Mouse (Mus musculus): Measurements from ENCODE around the gene Wscd2. TPM values are rescaled to one million over a fixed set of nuclear protein-coding genes. Genes with fewer than 3 reads are reported as not detected.

Gene Wscd2
- polyA plus RNA-seq, 1 experiment: 13.5 TPM

DNA sequence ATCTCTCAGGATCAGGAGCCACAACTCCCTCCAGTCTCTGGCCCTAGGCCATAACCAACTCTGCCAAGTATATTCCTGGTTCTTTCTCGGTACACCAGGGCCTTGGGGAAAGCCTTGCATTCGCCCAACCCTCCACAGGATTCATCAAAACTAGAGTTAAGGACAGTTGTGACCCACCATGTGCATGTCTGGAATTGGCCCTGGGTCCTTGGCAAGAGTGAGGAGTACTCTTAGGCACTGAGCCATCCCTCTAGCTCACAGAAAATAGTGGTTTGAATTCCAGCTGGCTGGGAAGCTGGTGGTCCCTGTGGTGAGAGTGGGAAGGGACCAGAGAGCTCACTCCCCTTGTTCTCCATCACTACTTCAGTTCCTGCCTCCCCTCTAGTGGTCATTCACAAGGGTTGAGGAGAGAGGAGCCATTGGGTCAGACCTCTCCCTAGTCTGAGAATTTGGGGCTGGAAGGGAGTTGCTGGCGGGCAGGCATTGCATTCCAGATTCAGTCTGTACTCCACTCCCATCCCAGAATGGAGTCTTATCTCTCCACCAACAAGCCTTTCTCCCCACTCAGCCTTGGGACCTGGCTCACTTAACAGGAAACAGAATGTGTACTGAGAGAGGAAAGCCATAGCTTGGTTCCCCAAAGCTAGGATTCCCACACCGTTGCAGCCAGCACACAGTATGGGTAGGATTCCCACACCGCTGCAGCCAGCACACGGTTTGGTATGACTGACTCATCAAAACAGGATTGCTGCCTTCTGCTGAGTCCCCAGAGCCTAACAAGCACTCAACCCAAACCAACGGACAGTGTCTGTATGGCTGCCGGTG lies 117.0 kb downstream of the Wscd2 start:
- TF ChIP-seq CTCF (IDR thresholded peaks at IDR 0.05; ENCODE audit: borderline replicate concordance, extremely low read depth, insufficient read depth, insufficient read length) (no peak), POLR2A (IDR thresholded peaks at IDR 0.05; ENCODE audit: borderline replicate concordance, extremely low read depth, insufficient read depth, insufficient read length, poor library complexity, severe bottlenecking) (no peak)
- DNase-seq (ENCODE audit: low read depth): no peak

DNA sequence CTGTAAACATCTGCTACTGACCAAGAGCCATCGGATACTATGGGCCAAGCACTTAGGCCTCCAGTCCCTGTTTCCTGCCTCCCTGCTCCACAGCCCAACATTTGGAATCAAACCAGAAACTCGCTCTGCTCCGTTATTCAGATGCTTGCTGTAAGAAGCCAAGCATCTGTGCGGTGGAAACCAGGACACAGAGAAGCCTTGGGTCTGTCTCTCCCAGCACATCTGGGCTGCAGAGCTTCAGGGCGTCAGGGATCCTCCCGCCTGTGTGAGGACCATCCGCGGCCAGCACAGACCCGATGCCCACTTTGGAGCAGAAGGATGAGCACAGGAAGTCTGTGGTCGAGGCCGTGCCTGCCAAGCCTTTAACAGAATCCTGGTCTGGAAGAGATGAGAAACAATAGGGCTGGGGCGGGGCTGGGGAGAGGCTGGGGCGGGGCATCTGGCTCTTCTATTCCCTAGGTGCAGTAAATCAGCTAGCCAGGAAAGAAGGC lies 117.9 kb downstream of the Wscd2 start:
- TF ChIP-seq POLR2A (IDR thresholded peaks at IDR 0.05; ENCODE audit: borderline replicate concordance, extremely low read depth, insufficient read depth, insufficient read length, poor library complexity, severe bottlenecking): no peak
- no peak for TF ChIP-seq CTCF (IDR thresholded peaks at IDR 0.05; ENCODE audit: borderline replicate concordance, extremely low read depth, insufficient read depth, insufficient read length)
- no peak for DNase-seq (ENCODE audit: low read depth)

DNA sequence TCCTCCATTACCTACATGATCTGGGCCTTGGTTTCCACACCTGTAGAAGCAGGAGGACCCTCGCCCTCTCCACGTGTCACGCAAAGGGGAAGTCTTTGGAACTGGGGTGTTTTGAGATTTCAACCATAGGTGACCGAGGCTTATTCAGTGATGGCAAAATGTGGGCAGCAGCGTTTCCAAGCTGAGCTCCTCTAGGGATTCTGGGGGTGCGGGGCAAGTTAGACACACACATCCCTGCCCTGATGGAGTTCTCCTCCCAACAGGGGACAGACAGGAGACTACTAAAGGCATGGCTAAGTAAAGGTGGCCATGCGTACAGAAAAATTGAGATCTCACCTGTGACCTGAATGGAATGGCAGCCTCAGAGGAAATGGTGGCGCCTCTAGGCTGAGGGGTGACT lies 118.4 kb downstream of the Wscd2 start:
- no peak for DNase-seq (ENCODE audit: low read depth)
- TF ChIP-seq POLR2A (IDR thresholded peaks at IDR 0.05; ENCODE audit: borderline replicate concordance, extremely low read depth, insufficient read depth, insufficient read length, poor library complexity, severe bottlenecking) (no peak), CTCF (IDR thresholded peaks at IDR 0.05; ENCODE audit: borderline replicate concordance, extremely low read depth, insufficient read depth, insufficient read length) (no peak)

DNA sequence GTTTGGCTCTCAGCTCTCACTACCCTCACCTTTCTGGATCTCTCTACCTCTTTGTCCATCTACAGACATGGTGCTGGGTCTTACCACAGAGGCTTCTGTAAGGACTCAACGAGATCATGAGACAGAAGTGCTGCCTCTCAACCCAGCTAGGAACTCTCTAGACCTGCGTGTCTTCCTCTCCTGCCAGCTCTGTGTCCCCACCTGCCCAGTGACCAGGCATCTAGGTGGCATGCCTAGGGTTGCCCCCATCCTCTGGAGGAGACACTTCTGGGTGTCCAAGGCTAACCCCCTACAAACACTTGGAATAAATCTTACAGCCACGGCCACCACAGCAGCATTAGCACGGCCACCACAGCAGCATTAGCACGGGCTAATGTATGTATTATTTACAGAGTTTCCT lies 119.8 kb downstream of the Wscd2 start:
- DNase-seq (ENCODE audit: low read depth): no peak
- TF ChIP-seq POLR2A (IDR thresholded peaks at IDR 0.05; ENCODE audit: borderline replicate concordance, extremely low read depth, insufficient read depth, insufficient read length, poor library complexity, severe bottlenecking): no peak
- TF ChIP-seq CTCF (IDR thresholded peaks at IDR 0.05; ENCODE audit: borderline replicate concordance, extremely low read depth, insufficient read depth, insufficient read length): no peak

DNA sequence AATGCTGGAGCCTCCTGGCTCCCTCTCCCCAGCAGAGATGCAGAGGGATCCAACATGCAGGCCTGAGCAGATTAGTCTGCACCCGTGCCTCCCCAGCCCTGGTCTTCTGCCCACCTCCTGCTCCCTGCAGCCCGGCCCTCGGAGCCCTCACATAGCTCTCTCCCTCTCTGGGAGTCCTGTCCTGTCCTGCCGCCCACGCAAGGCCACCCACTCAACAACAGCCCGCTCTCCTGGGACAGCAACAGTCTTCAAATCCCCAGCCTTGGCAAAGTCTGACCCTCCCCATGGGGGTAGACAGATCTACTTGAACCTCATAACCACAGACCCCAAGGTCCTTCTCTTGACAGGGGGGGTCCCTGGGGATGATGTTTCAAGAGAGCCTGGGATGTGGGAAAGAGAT lies 120.4 kb downstream of the Wscd2 start:
- DNase-seq (ENCODE audit: low read depth): no peak
- TF ChIP-seq POLR2A (IDR thresholded peaks at IDR 0.05; ENCODE audit: borderline replicate concordance, extremely low read depth, insufficient read depth, insufficient read length, poor library complexity, severe bottlenecking) (no peak), CTCF (IDR thresholded peaks at IDR 0.05; ENCODE audit: borderline replicate concordance, extremely low read depth, insufficient read depth, insufficient read length) (no peak)

DNA sequence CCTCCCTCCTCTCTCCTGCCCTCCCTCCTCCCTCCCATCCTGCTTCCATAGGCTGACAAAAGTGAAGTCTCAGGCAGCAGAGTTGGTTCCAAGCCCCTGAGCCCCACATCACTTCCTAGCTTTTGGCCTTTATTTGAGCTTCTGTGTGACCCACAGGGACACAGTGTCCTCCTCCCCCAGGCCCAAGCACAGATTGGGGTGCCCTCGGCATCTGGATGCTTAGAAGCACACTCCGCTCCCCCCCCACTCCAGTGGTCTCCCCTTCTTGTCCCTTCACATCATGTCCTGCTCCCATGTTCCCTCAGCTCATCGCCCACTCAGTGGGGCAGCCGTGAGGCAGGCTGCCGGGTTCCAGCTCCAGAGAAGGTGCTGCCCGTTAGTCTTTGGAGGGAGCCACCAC lies 121.0 kb downstream of the Wscd2 start:
- no peak for TF ChIP-seq POLR2A (IDR thresholded peaks at IDR 0.05; ENCODE audit: borderline replicate concordance, extremely low read depth, insufficient read depth, insufficient read length, poor library complexity, severe bottlenecking)
- TF ChIP-seq CTCF (IDR thresholded peaks at IDR 0.05; ENCODE audit: borderline replicate concordance, extremely low read depth, insufficient read depth, insufficient read length): no peak

DNA sequence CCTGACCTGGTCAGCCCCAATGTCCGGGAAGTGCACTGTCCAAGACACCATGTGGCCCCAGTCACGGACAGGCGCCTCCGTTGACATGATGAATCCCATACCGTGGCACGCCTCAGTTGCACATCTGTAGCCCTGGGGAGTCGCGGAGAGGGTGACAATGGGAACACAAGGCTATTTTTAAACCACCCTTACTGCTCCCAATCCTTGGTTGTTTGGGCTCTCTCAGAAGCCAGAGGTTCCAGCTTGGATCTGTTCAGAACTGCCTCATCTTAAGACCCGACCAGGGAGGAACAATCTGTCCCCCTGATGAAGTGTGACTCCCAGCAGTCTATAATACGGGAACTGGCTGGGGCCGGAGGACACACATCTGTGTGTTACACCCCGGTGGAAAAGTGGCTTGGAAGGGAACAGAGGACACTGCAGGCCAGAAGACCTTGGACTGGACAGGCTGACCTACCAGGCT lies 121.7 kb downstream of the Wscd2 start:
- TF ChIP-seq CTCF (IDR thresholded peaks at IDR 0.05; ENCODE audit: borderline replicate concordance, extremely low read depth, insufficient read depth, insufficient read length) (no peak), POLR2A (IDR thresholded peaks at IDR 0.05; ENCODE audit: borderline replicate concordance, extremely low read depth, insufficient read depth, insufficient read length, poor library complexity, severe bottlenecking) (no peak)

More for the DNA sequence above, 121.0 kb downstream of the Wscd2 start:
- no peak for DNase-seq (ENCODE audit: low read depth)

DNA sequence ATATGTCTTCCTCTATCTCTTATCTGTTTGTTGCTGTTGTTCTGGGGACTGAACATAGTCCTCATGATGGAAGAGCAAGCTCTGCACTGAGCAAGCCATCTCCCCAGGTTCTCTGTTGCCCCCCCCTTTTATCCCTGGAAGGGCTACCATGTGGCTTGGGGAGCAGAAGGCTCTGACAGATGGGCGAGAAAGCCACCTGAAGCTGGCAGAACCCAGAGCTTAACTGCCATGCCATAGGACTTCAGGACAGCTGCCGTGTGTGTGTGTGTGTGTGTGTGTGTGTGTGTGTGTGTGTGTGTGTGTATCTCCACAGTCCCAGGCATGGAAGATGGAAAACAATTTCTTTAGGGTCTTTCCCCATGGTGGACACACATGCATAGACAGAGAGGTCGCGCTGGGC lies 128.6 kb downstream of the Wscd2 start:
- no peak for TF ChIP-seq CTCF (IDR thresholded peaks at IDR 0.05; ENCODE audit: borderline replicate concordance, extremely low read depth, insufficient read depth, insufficient read length)
- TF ChIP-seq POLR2A (IDR thresholded peaks at IDR 0.05; ENCODE audit: borderline replicate concordance, extremely low read depth, insufficient read depth, insufficient read length, poor library complexity, severe bottlenecking): no peak

More for the DNA sequence above, 121.7 kb downstream of the Wscd2 start:
- DNase-seq (ENCODE audit: low read depth): no peak

DNA sequence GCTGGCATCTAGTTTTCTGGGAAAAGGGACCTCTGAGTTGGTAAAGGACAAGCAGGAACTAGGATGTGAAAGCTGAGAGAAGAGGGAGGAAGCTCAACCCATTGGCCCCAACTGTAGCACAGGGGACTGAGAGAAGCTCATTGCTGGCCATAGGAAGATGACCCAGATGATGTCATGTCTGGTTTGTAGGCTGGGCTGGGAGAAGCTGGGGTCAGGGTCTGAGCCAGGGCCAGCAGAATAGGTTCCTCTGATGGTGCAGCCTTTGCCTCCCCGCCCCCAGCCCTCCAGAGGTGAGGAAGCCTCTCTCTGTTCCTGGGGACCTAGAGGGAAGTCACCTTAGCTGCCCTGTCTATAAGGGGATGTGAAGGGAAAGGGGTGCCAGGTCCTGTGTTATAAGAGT lies 129.0 kb downstream of the Wscd2 start:
- TF ChIP-seq POLR2A (IDR thresholded peaks at IDR 0.05; ENCODE audit: borderline replicate concordance, extremely low read depth, insufficient read depth, insufficient read length, poor library complexity, severe bottlenecking) (no peak), CTCF (IDR thresholded peaks at IDR 0.05; ENCODE audit: borderline replicate concordance, extremely low read depth, insufficient read depth, insufficient read length) (no peak)
- no peak for DNase-seq (ENCODE audit: low read depth)

More for the DNA sequence above, 128.6 kb downstream of the Wscd2 start:
- DNase-seq (ENCODE audit: low read depth): no peak

DNA sequence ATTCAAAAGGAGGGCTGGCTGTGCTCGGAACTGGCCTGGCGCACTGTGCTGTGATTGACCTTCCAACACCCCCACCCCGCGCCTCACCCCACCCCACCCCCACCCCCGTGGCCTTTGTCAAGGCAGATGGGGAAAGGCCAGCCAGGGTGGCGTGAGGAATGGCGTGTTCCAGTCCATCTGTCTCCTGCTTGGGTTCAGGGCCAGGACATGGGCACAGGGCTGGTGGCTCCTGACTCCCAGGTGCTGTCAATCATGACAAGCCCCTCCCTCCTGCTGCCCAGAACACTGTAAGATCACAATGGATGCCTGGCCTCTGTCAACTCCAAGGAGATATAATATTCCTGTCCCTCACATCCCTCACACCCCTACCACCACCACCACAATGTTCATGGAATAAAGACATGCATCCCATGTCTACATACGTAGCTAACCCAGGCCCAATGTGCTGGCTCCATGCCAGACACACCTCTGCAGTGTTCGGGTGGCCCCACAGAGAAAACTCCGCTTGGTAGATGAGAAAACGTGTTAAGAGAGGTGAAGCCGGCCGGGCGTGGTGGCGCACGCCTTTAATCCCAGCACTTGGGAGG lies 130.1 kb downstream of the Wscd2 start:
- TF ChIP-seq CTCF (IDR thresholded peaks at IDR 0.05; ENCODE audit: borderline replicate concordance, extremely low read depth, insufficient read depth, insufficient read length) (no peak), POLR2A (IDR thresholded peaks at IDR 0.05; ENCODE audit: borderline replicate concordance, extremely low read depth, insufficient read depth, insufficient read length, poor library complexity, severe bottlenecking) (no peak)
- DNase-seq (ENCODE audit: low read depth): no peak

DNA sequence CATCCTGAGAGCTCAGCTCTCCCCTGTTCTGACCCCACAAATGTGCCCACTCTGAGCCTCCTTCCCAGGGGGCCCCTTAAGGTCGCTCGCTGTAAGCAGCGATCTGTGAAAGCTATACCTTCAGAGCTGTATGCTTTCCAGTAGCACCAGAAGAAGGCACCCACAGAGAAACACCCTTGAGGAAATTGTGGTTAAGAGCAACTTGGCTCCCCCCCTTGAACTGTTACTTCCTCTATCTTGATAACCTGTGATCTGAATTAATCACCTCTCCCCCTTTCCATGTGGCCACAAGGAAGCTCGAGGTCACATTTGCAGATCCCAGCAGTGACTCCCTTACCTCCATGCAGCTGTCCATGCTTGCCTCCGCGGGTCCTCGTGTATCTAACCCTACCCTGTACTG lies 130.9 kb downstream of the Wscd2 start:
- TF ChIP-seq CTCF (IDR thresholded peaks at IDR 0.05; ENCODE audit: borderline replicate concordance, extremely low read depth, insufficient read depth, insufficient read length): no peak
- TF ChIP-seq POLR2A (IDR thresholded peaks at IDR 0.05; ENCODE audit: borderline replicate concordance, extremely low read depth, insufficient read depth, insufficient read length, poor library complexity, severe bottlenecking): no peak
- DNase-seq (ENCODE audit: low read depth): no peak
